ENCODE assay signal across 9 mouse cellular contexts in the genomic region with DNA sequence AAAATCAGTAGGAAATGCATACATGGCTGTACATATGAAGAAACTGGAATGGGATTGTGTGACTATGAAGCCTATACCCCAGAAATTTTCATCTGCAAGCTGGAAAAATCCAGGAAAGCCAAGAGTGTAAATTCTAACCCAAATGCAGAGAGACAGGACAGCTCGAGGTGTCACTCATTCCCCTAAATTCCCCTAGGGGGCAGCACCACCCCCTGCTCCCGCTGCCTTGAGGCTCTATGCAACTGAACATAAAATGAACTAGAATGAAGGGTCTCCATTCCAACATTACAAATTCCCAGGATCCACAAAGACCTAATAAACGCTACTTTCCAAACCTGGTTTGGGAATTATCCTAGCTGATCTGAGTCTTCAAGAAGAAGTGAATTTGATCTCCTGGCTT. TPM values are rescaled to one million over a fixed set of nuclear protein-coding genes. Genes with fewer than 3 reads are reported as not detected.
A peak's percentile ranks its signal among the peaks of the same experiment; 100 is the strongest.
DNase-seq lines count a peak whose midpoint lies in the region; TF ChIP-seq lines count a peak whose summit lies in the region.
"Had no signal": no experiment of that assay in that cellular context is flagged by ENCODE, and none has a peak within 500 bp of the region (broad histone marks: within the 10 kb centered on the region; RNA-seq: fewer than 3 reads in every experiment).

No protein-coding gene starts in this region.

- DNase-seq in adrenal gland, adult 18-20 months (ENCODE audit: low spot score in 2 of 2) = peak; percentile 31 to 38
- DNase-seq in adrenal gland, adult 8-10 months = no peak
- peak; percentile 4 for DNase-seq in lung, adult 2 months
- no peak for DNase-seq in lung, postnatal 25 days (ENCODE audit: low spot score)
- peak; percentile 55 for DNase-seq in adipocyte (ENCODE audit: low spot score)
- peak; percentile 67 for DNase-seq in embryo, embryonic 11 days
- DNase-seq in layer of hippocampus, postnatal 25 days (ENCODE audit: extremely low spot score in 1 of 2, low spot score in 1 of 2) = peak; percentile 29 to 63
- DNase-seq in right cerebral cortex, postnatal 14 days = peak; percentile 32

- no peaks in the 10 kb centered on the region for H3K4me1 ChIP-seq in lung, adult 2 months (ENCODE audit: control insufficient read depth, insufficient read depth, low read length)

- peak; percentile 72 for TF ChIP-seq CTCF in lung, adult 2 months (IDR thresholded peaks at IDR 0.05; ENCODE audit: insufficient read depth, low read length)

- no peak overlapping the region for H3K4me3 ChIP-seq in lung, adult 2 months (replicated peaks; ENCODE audit: extremely low read depth, low read depth, low read length)
- H3K4me3 ChIP-seq: heart, embryonic 13.5 days had no signal

- WGBS in lung, adult 2 months = 9% methylated on average over 3 of the region's 3 CpGs

- TF ChIP-seq POLR2A in lung, adult 2 months (IDR thresholded peaks at IDR 0.05; ENCODE audit: borderline replicate concordance, extremely low read depth, low read depth, low read length) = no peak

RNA-seq across cellular contexts. Expression of a gene that starts 48.1 kb away (rescaled TPM):
- total RNA-seq in adrenal gland, adult 18-20 months (2021) = 10 to 100 TPM; 31.1 to 47.3 TPM
- 10 to 100 TPM; 42.5 to 55.4 (median 46.6) TPM for total RNA-seq in adrenal gland, adult 8-10 months (2022)
- polyA plus RNA-seq in lung, adult 2 months (2012; rRNA removed) = 2.5 and 5.8 TPM in 2 replicates
- 100 to 1,000 TPM; 675 to 811 TPM for total RNA-seq in layer of hippocampus, postnatal 25 days (2021)

Comparison
In these comparisons a context has a peak if more than half of its experiments do, and no peak if none do; other contexts are left out.
1. DNase-seq: peak in adrenal gland, adult 18-20 months (2 of 2), lung, adult 2 months (single experiment), adipocyte (single experiment), embryo, embryonic 11 days (single experiment), layer of hippocampus, postnatal 25 days (2 of 2) and right cerebral cortex, postnatal 14 days (single experiment); none in adrenal gland, adult 8-10 months (single experiment) and lung, postnatal 25 days (single experiment).
2. RNA of a gene that starts 48.1 kb away (total RNA-seq): 675 to 811 TPM in layer of hippocampus, postnatal 25 days; 42.5 to 55.4 TPM in adrenal gland, adult 8-10 months and 31.1 to 47.3 TPM in adrenal gland, adult 18-20 months; every median in the first group is over 10 times any median in the second.